Mouse (Mus musculus): Measurements from ENCODE around the gene Olfr995. TPM values are rescaled to one million over a fixed set of nuclear protein-coding genes. Genes with fewer than 3 reads are reported as not detected.

Gene Olfr995
- not detected in 2 replicates for polyA plus RNA-seq (2012; ENCODE audit: insufficient read depth, low replicate concordance)

DNA sequence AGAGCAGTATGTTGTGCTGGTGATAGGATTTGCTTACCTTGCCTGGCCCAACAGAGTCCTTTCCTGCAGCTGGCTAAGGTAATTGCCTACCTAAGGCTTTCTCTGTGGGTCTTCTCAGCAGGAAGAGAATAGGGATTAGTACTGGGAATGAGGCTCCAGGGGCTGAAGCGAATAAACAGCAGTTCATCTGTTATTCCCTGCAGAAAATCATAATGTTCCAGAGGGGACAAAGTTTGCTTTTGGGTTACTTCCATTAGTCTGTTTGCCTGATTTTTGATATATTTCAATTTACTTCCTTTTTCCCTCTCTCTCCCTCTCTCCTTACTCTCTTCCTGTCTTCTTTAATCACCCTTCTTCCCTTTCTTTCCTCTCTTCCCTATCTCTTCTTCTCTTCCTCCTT, at the start of gene Olfr995:
Gene Olfr995 (minus strand): TSS at position 101 of the 400 bp plus-strand sequence.
- Histone ChIP-seq H3K4me3 (replicated peaks) (no peak within 1 kb of the TSS), H3K36me3 (replicated peaks; ENCODE audit: low read length) (no peaks in the 10 kb centered on the region), H3K9me3 (no peaks in the 10 kb centered on the region), H3K27me3 (replicated peaks) (no peaks in the 10 kb centered on the region), H3K4me1 (no peaks in the 10 kb centered on the region)
- TF ChIP-seq FLI1 (IDR thresholded peaks at IDR 0.05; ENCODE audit: low read length) (no peak), GATA1 (IDR thresholded peaks at IDR 0.05; ENCODE audit: borderline replicate concordance, low read length) (no peak)

DNA sequence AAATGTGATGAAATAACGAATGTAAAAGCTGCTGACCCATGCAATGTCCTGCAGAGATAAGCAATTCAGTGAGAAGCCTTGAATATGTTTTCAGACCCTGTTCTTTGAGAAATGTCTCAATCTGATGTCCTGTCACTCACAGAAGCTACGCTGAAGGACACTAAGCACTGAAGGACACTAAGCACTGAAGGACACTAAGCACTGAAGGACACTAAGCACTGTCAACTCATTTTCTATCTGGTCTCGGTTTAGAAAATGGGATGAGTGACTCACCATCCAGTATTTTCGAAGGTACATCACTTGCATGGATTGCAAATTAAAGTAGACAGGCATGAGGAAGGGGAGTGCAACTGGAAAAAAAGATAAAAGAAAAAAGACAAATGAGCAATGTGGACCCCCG, 47.0 kb upstream of the Olfr995 start:
- TF ChIP-seq FLI1 (IDR thresholded peaks at IDR 0.05; ENCODE audit: low read length) (no peak), GATA1 (IDR thresholded peaks at IDR 0.05; ENCODE audit: borderline replicate concordance, low read length) (no peak)
- 0 out of 2 replicates have a peak, but pooled peaks cover 5% of the 10 kb centered on the region for H3K9me3 ChIP-seq
- H3K4me3 ChIP-seq (replicated peaks), result no peak overlapping the region
- no peaks in the 10 kb centered on the region for H3K27me3 ChIP-seq (replicated peaks)
- H3K4me1 ChIP-seq, result no peaks in the 10 kb centered on the region
- no peaks in the 10 kb centered on the region for H3K36me3 ChIP-seq (replicated peaks; ENCODE audit: low read length)

GRCm38 (mm10) chr2:85466801-85467325, 23.4 kb upstream of the Olfr995 start:
- no peak overlapping the region for H3K4me3 ChIP-seq (replicated peaks)
- no peaks in the 10 kb centered on the region for H3K9me3 ChIP-seq
- no peaks in the 10 kb centered on the region for H3K4me1 ChIP-seq
- no peaks in the 10 kb centered on the region for H3K36me3 ChIP-seq (replicated peaks; ENCODE audit: low read length)
- H3K27me3 ChIP-seq (replicated peaks), result no peaks in the 10 kb centered on the region
- no peak for TF ChIP-seq FLI1 (IDR thresholded peaks at IDR 0.05; ENCODE audit: low read length)
- TF ChIP-seq GATA1 (IDR thresholded peaks at IDR 0.05; ENCODE audit: borderline replicate concordance, low read length), result no peak

GRCm38 (mm10) chr2:85442546-85442945, 893 bp downstream of the Olfr995 start:
- Histone ChIP-seq H3K4me1 (no peaks in the 10 kb centered on the region), H3K27me3 (replicated peaks) (no peaks in the 10 kb centered on the region), H3K4me3 (replicated peaks) (no peak overlapping the region), H3K36me3 (replicated peaks; ENCODE audit: low read length) (no peaks in the 10 kb centered on the region), H3K9me3 (no peaks in the 10 kb centered on the region)
- no peak for TF ChIP-seq GATA1 (IDR thresholded peaks at IDR 0.05; ENCODE audit: borderline replicate concordance, low read length)
- no peak for TF ChIP-seq FLI1 (IDR thresholded peaks at IDR 0.05; ENCODE audit: low read length)

- Histone ChIP-seq H3K4me1 (no peaks in the 10 kb centered on the region), H3K9me3 (no peaks in the 10 kb centered on the region), H3K4me3 (replicated peaks) (no peak within 1 kb of the TSS), H3K36me3 (replicated peaks; ENCODE audit: low read length) (no peaks in the 10 kb centered on the region), H3K27me3 (replicated peaks) (no peaks in the 10 kb centered on the region)
- no peak for TF ChIP-seq FLI1 (IDR thresholded peaks at IDR 0.05; ENCODE audit: low read length)
- no peak for TF ChIP-seq GATA1 (IDR thresholded peaks at IDR 0.05; ENCODE audit: borderline replicate concordance, low read length)
Observed at GRCm38 (mm10) chr2:85436351-85436750, 7.1 kb downstream of the Olfr995 start, which contains the start of gene Olfr994. Olfr994 (minus strand) TSS chr2:85436451.

DNA sequence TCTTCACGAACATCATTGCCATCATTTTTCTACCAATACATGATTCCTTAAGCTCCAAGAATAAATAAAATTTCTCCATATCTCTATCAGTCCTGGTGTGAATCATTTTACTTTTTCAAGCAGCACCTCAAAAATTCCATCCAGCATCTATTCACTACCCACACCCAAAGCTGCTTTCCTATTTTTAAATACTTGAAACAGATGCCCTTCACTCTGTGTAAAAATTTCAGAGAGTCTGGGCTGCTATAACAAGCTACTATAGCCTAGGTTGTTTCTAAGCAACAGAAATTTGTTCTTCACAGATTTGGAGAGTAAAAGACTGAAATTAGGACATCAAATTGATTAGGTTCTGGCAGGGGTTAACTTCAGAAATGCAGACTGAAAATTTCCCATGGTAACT, 17.5 kb downstream of the Olfr995 start:
- no peaks in the 10 kb centered on the region for H3K36me3 ChIP-seq (replicated peaks; ENCODE audit: low read length)
- TF ChIP-seq FLI1 (IDR thresholded peaks at IDR 0.05; ENCODE audit: low read length) (no peak), GATA1 (IDR thresholded peaks at IDR 0.05; ENCODE audit: borderline replicate concordance, low read length) (no peak)
- H3K4me1 ChIP-seq, result no peaks in the 10 kb centered on the region
- no peak overlapping the region for H3K4me3 ChIP-seq (replicated peaks)
- H3K27me3 ChIP-seq (replicated peaks), result no peaks in the 10 kb centered on the region
- peaks cover 4% of the 10 kb centered on the region; the same call in 1 of the 2 replicates for H3K9me3 ChIP-seq

DNA sequence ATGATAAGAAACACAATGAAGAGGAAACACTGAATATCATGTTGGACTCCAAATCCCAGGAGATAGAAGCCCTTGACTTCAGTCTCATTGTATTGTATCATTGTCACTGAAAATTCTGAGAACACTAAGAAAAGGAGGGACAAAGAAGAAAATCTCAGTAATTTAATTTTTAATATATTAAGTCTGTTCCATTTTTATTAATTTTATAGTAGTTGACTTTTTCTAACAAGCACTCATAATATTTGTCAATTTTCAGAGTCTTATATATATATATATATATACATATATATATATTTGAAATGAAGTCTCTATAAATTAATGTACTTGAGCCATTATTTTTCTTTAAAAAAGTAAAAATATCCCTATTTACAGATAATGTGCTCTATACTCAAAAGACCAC, 28.7 kb downstream of the Olfr995 start, which contains the start of gene Olfr993:
Gene Olfr993 (minus strand): TSS at position 101 of the 400 bp plus-strand sequence.
- H3K4me3 ChIP-seq (replicated peaks), result no peak within 1 kb of the TSS
- no peaks in the 10 kb centered on the region for H3K27me3 ChIP-seq (replicated peaks)
- H3K4me1 ChIP-seq, result no peaks in the 10 kb centered on the region
- no peak for TF ChIP-seq GATA1 (IDR thresholded peaks at IDR 0.05; ENCODE audit: borderline replicate concordance, low read length)
- no peaks in the 10 kb centered on the region for H3K9me3 ChIP-seq
- no peaks in the 10 kb centered on the region for H3K36me3 ChIP-seq (replicated peaks; ENCODE audit: low read length)

- no peak for TF ChIP-seq FLI1 (IDR thresholded peaks at IDR 0.05; ENCODE audit: low read length)
- TF ChIP-seq GATA1 (IDR thresholded peaks at IDR 0.05; ENCODE audit: borderline replicate concordance, low read length), result no peak
- no peak within 1 kb of the TSS for H3K4me3 ChIP-seq (replicated peaks)
- H3K9me3 ChIP-seq, result no peaks in the 10 kb centered on the region
- no peaks in the 10 kb centered on the region for H3K4me1 ChIP-seq
- no peaks in the 10 kb centered on the region for H3K36me3 ChIP-seq (replicated peaks; ENCODE audit: low read length)
- H3K27me3 ChIP-seq (replicated peaks), result no peaks in the 10 kb centered on the region
Observed at GRCm38 (mm10) chr2:85409369-85409768, 34.1 kb downstream of the Olfr995 start, which contains the start of gene Olfr992. Olfr992 (minus strand) TSS chr2:85409469.

Other genes with a start within 250 kb of the Olfr995 start
- gene Lrrc55, start 246.4 kb downstream of the Olfr995 start, polyA plus RNA-seq (2012; ENCODE audit: insufficient read depth, low replicate concordance), result not detected in 2 replicates
- gene Olfr987, start 104.3 kb downstream of the Olfr995 start, polyA plus RNA-seq (2012; ENCODE audit: insufficient read depth, low replicate concordance), result not detected in 2 replicates
- not detected in 2 replicates for gene Olfr988, start 80.4 kb downstream of the Olfr995 start, polyA plus RNA-seq (2012; ENCODE audit: insufficient read depth, low replicate concordance)
- not detected in 2 replicates for gene Olfr992, start 34.2 kb downstream of the Olfr995 start, polyA plus RNA-seq (2012; ENCODE audit: insufficient read depth, low replicate concordance)
- not detected in 2 replicates for gene Olfr993, start 28.8 kb downstream of the Olfr995 start, polyA plus RNA-seq (2012; ENCODE audit: insufficient read depth, low replicate concordance)
- gene Olfr994, start 7.2 kb downstream of the Olfr995 start, polyA plus RNA-seq (2012; ENCODE audit: insufficient read depth, low replicate concordance), result not detected in 2 replicates
- not detected in 2 replicates for gene 4833423E24Rik, start 75.4 kb upstream of the Olfr995 start, polyA plus RNA-seq (2012; ENCODE audit: insufficient read depth, low replicate concordance)
- not detected in 2 replicates for gene Olfr996, start 135.6 kb upstream of the Olfr995 start, polyA plus RNA-seq (2012; ENCODE audit: insufficient read depth, low replicate concordance)
- gene Olfr998, start 145.3 kb upstream of the Olfr995 start, polyA plus RNA-seq (2012; ENCODE audit: insufficient read depth, low replicate concordance), result 3.0 TPM in 1 of 2 replicates, not detected in the other
- gene Olfr1000, start 168.3 kb upstream of the Olfr995 start, polyA plus RNA-seq (2012; ENCODE audit: insufficient read depth, low replicate concordance), result not detected in 2 replicates
- not detected in 2 replicates for gene Olfr1002, start 207.1 kb upstream of the Olfr995 start, polyA plus RNA-seq (2012; ENCODE audit: insufficient read depth, low replicate concordance)
- gene Olfr154, start 220.8 kb upstream of the Olfr995 start, polyA plus RNA-seq (2012; ENCODE audit: insufficient read depth, low replicate concordance), result not detected in 2 replicates
- not detected in 2 replicates for gene Olfr1006, start 235.1 kb upstream of the Olfr995 start, polyA plus RNA-seq (2012; ENCODE audit: insufficient read depth, low replicate concordance)
- gene Olfr1008, start 245.8 kb upstream of the Olfr995 start, polyA plus RNA-seq (2012; ENCODE audit: insufficient read depth, low replicate concordance), result not detected in 2 replicates

All from megakaryocyte, embryonic 14.5 days (primary cell).